10 mouse cellular contexts compared by ENCODE assay signal in the genomic region with DNA sequence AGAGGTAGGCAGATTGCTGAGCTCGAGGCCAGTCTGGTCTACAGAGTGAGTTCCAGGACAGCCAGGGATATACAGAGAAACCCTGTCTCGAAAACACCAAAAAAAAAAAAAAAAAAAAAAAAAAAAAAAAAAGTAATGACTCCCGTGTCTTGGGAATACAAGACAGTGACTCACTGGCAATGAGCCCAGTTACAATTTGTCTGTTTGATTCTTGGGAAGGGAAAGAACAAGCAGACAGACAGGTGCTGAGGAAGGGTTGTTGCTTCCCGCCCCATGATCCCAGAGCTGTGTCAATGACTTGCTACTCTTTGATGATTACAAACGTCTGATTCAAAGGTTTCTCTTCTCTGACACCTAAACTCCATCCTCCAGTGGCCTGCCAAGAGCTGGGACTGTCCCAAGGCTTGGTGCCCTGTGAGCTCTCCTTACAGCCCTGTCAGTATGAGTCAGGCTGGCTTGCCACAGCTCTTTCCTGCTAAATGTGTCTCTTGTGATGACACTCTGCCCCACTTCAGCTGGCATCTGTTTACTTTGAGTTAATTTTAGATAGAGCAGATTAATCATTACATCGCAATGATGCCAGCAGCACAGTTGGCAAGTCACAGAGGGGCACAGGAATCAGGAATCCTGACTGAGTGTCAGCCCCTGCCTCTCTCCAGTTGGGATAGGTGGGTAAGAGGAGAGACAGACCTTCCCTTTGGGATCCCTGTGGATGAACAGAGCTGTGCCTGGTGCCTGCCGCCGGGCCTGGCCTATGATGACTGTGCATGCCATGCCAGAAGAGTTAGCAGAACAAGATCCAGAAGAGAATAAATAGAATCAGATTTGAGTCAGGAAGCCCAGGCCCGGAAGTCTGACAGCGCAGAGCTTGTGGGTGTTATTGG. TPM values are rescaled to one million over a fixed set of nuclear protein-coding genes. Genes with fewer than 3 reads are reported as not detected.
A peak's percentile ranks its signal among the peaks of the same experiment; 100 is the strongest.
DNase-seq lines count a peak whose midpoint lies in the region; ATAC-seq lines count a peak whose summit lies in the region.
"Had no signal": no experiment of that assay in that cellular context is flagged by ENCODE, and none has a peak within 500 bp of the region (broad histone marks: within the 10 kb centered on the region; RNA-seq: fewer than 3 reads in every experiment).

No protein-coding gene starts in this region.

- DNase-seq in heart, adult 11 months = peak; percentile 97
- DNase-seq in 416B (ENCODE audit: low read depth) = peak; percentile 66
- DNase-seq in cerebellum, adult 11 months = peak; percentile 46
- peak; percentile 18 to 38 for DNase-seq in heart, postnatal 36 days
- peak; percentile 29 to 50 for DNase-seq in left cerebral cortex, postnatal 25 days (ENCODE audit: low spot score in 2 of 2)

- no peak overlapping the region for H3K27ac ChIP-seq in heart, embryonic 12.5 days (ENCODE audit: poor library complexity, severe bottlenecking)
- no peak overlapping the region for H3K27ac ChIP-seq in liver, embryonic 12.5 days

- H3K4me2 ChIP-seq in heart, embryonic 12.5 days = no peak overlapping the region
- H3K4me2 ChIP-seq in liver, embryonic 12.5 days = no peak overlapping the region

- H3K4me1 ChIP-seq in heart, embryonic 12.5 days (replicated peaks) = peaks cover 7% of the 10 kb centered on the region; the same call in 1 of the 2 replicates
- H3K4me1 ChIP-seq in liver, embryonic 12.5 days = no peaks in the 10 kb centered on the region

- no peak overlapping the region for H3K4me3 ChIP-seq in heart, embryonic 12.5 days
- H3K4me3 ChIP-seq in liver, embryonic 12.5 days = no peak overlapping the region
- H3K4me3 ChIP-seq: erythroblast, embryonic 14.5 days had no signal

- intact Hi-C loops in heart, postnatal 36 days (cut with DNase I) = no loop called here
- intact Hi-C loops in left cerebral cortex, postnatal 25 days (cut with DNase I) = no loop called here

- no peaks in the 10 kb centered on the region for H3K27me3 ChIP-seq in heart, embryonic 12.5 days (replicated peaks)
- H3K27me3 ChIP-seq in liver, embryonic 12.5 days (replicated peaks) = no peaks in the 10 kb centered on the region

- 51% methylated on average over 10 of the region's 10 CpGs for WGBS in heart, embryonic 12.5 days
- WGBS in liver, embryonic 12.5 days (ENCODE audit: insufficient replicate concordance) = 54% methylated on average over 10 of the region's 10 CpGs

- peaks cover 7% of the 10 kb centered on the region; the same call in 1 of the 2 replicates for H3K9me3 ChIP-seq in heart, embryonic 12.5 days (replicated peaks)
- no peaks in the 10 kb centered on the region for H3K9me3 ChIP-seq in liver, embryonic 12.5 days (replicated peaks)
- H3K9me3 ChIP-seq: G1E had no signal

- H3K9ac ChIP-seq in heart, embryonic 12.5 days = no peak overlapping the region
- H3K9ac ChIP-seq in liver, embryonic 12.5 days = no peak overlapping the region

- H3K36me3 ChIP-seq in heart, embryonic 12.5 days = no peaks in the 10 kb centered on the region
- no peaks in the 10 kb centered on the region for H3K36me3 ChIP-seq in liver, embryonic 12.5 days
- H3K36me3 ChIP-seq: G1E had no signal

- no peak for ATAC-seq in heart, embryonic 12.5 days (ENCODE audit: insufficient number of reproducible peaks, low FRiP score)
- no peak for ATAC-seq in erythroid progenitor cell, adult 5-6 weeks (replicated peaks; ENCODE audit: low FRiP score, poor library complexity, severe bottlenecking)
- ATAC-seq in liver, embryonic 12.5 days = no peak

RNA-seq across cellular contexts. Expression of a gene that starts 11.0 kb away (rescaled TPM):
- 30.5 and 31.9 TPM in 2 replicates for polyA plus RNA-seq in heart, embryonic 12.5 days (2016; fragmentation: Nextera tagmentation; extraction: Ambion mirVana)
- total RNA-seq in heart, postnatal 36 days (2021) = 10 to 100 TPM; 42.0 to 44.4 TPM
- total RNA-seq in left cerebral cortex, postnatal 25 days (2021) = 10 to 100 TPM; 36.6 to 39.8 TPM
- total RNA-seq in erythroid progenitor cell, adult 5-6 weeks (2015; ENCODE audit: low replicate concordance) = 3.2 and 3.4 TPM in 2 replicates
- 4.8 and 23.4 TPM in 2 replicates for total RNA-seq in erythroid progenitor cell, adult 5-6 weeks (2017; ENCODE audit: low replicate concordance)
- polyA plus RNA-seq in liver, embryonic 12.5 days (2016; fragmentation: Nextera tagmentation; extraction: Ambion mirVana) = 18.0 and 18.4 TPM in 2 replicates

RNA-seq across cellular contexts. Expression of a gene that starts 16.8 kb away (rescaled TPM):
- 0.37 TPM in 1 of 2 replicates, not detected in the other for polyA plus RNA-seq in heart, embryonic 12.5 days (2016; fragmentation: Nextera tagmentation; extraction: Ambion mirVana)
- total RNA-seq in heart, postnatal 36 days (2021) = not detected
- total RNA-seq in left cerebral cortex, postnatal 25 days (2021) = 1 to 10 TPM; 3.7 to 3.9 TPM
- total RNA-seq in erythroid progenitor cell, adult 5-6 weeks (2015; ENCODE audit: low replicate concordance) = not detected in 2 replicates
- total RNA-seq in erythroid progenitor cell, adult 5-6 weeks (2017; ENCODE audit: low replicate concordance) = not detected in 2 replicates
- 0.10 and 0.26 TPM in 2 replicates for polyA plus RNA-seq in liver, embryonic 12.5 days (2016; fragmentation: Nextera tagmentation; extraction: Ambion mirVana)
- total RNA-seq: G1E had no signal
- polyA plus RNA-seq: erythroblast, embryonic 14.5 days; G1E had no signal

Comparison
In these comparisons a context has a peak if more than half of its experiments do, and no peak if none do; other contexts are left out.
1. DNase-seq: peak in every context shown above with its lines; median percentile 97 in heart, adult 11 months; 66 in 416B; 46 in cerebellum, adult 11 months; 40 in left cerebral cortex, postnatal 25 days; 28 in heart, postnatal 36 days.
2. RNA of a gene that starts 16.8 kb away (total RNA-seq): 3.7 to 3.9 TPM in left cerebral cortex, postnatal 25 days; not detected in heart, postnatal 36 days and not detected in erythroid progenitor cell, adult 5-6 weeks; every median in the first group is over 4 times any median in the second.